Mouse (Mus musculus) liver, embryonic 13.5 days (tissue): ENCODE measurements around the gene Senp5. TPM values are rescaled to one million over a fixed set of nuclear protein-coding genes. Genes with fewer than 3 reads are reported as not detected.
A peak's percentile ranks its signal among the peaks of the same experiment; 100 is the strongest.

ENCODE experiments used
- ATAC-seq: fragments of 200-750 bp; cut with Nextera tagmentation; 2 replicates; pipeline ENCODE4 v1.8.0; 2017; ENCODE audit warnings: low read depth, mild to moderate bottlenecking, moderate number of reproducible peaks, moderate library complexity
- DNase-seq: peaks from one replicate; pipeline ENCODE4 v3.0.0; 2022
- H3K27ac ChIP-seq: fragments of 300-500 bp; sonication (generic); 2 replicates; pipeline ENCODE4 v1.5.1; 2015; ENCODE audit warnings: moderate library complexity, mild to moderate bottlenecking, inconsistent platforms
- H3K27me3 ChIP-seq: fragments of 300-500 bp; sonication (generic); 2 replicates; pipeline ENCODE4 v1.6.1; 2015; ENCODE audit warnings: mild to moderate bottlenecking, inconsistent platforms
- H3K36me3 ChIP-seq: fragments of 300-500 bp; sonication (generic); 2 replicates; pipeline ENCODE4 v1.6.1; 2015; ENCODE audit warnings: mild to moderate bottlenecking, inconsistent platforms
- H3K4me1 ChIP-seq: fragments of 300-500 bp; sonication (generic); replicated peaks from 2 replicates; pipeline ENCODE4 v1.6.1; 2015; ENCODE audit warnings: inconsistent platforms
- H3K4me2 ChIP-seq: fragments of 300-500 bp; sonication (generic); 2 replicates; pipeline ENCODE4 v1.6.1; 2015; ENCODE audit warnings: inconsistent platforms, mild to moderate bottlenecking, moderate library complexity
- H3K4me3 ChIP-seq: fragments of 300-500 bp; sonication (generic); replicated peaks from 2 replicates; pipeline ENCODE4 v1.5.1; 2015; ENCODE audit warnings: mild to moderate bottlenecking, inconsistent platforms
- H3K9ac ChIP-seq: fragments of 300-500 bp; sonication (generic); 2 replicates; pipeline ENCODE4 v1.6.1; 2015; ENCODE audit warnings: mild to moderate bottlenecking, inconsistent platforms
- H3K9me3 ChIP-seq: fragments of 300-500 bp; sonication (generic); replicated peaks from 2 replicates; pipeline ENCODE4 v1.6.1; 2016; ENCODE audit warnings: inconsistent platforms
- whole genome bisulfite sequencing: fragments of 180-500 bp; shearing (Covaris S2); methylation state at CpG from one replicate; pipeline ENCODE4 v1.1.7; 2015; ENCODE audit not compliant: insufficient replicate concordance; 5-methylcytosine and 5-hydroxymethylcytosine counted together
- polyA plus RNA-seq: library from polyadenylated mRNA; unstranded; fragments of >200 nt; fragmentation: Nextera tagmentation; extraction: Ambion mirVana; gene quantifications from 2 replicates; pipeline ENCODE4 v1.2.1, GENCODE M21; 2015

Senp5 gene
- polyA plus RNA-seq, 1 experiment from 2014 or later, result 6.4 TPM

GRCm38 (mm10) chr16:31940586-31940985 is 62.5 kb downstream of the Senp5 start:
- no peak overlapping the region for H3K9ac ChIP-seq
- H3K27me3 ChIP-seq, result peaks cover 19% of the 10 kb centered on the region
- no peaks in the 10 kb centered on the region for H3K9me3 ChIP-seq
- H3K4me1 ChIP-seq, result peaks cover 18% of the 10 kb centered on the region
- H3K36me3 ChIP-seq, result peaks cover 7% of the 10 kb centered on the region; the same call in 1 of the 2 replicates
- 23% methylated on average over 2 of the region's 2 CpGs for WGBS
- peak; percentile 24 for DNase-seq
- 0 out of 2 replicates have a peak overlapping the region, but pooled peaks have one; percentile 12 for H3K4me2 ChIP-seq
- H3K27ac ChIP-seq, result no peak overlapping the region
- no peak overlapping the region for H3K4me3 ChIP-seq
- peak; percentile 60 for ATAC-seq

- ATAC-seq (no peak), DNase-seq (no peak)
- Histone ChIP-seq H3K4me3 (no peak overlapping the region), H3K4me2 (no peak overlapping the region), H3K27me3 (peaks cover 37% of the 10 kb centered on the region), H3K9me3 (no peaks in the 10 kb centered on the region), H3K36me3 (no peaks in the 10 kb centered on the region), H3K4me1 (peaks cover 19% of the 10 kb centered on the region), H3K27ac (no peak overlapping the region), H3K9ac (no peak overlapping the region)
- WGBS, result 43% methylated on average over 6 of the region's 6 CpGs
Observed at GRCm38 (mm10) chr16:31938856-31939255, 64.2 kb downstream of the Senp5 start.

GRCm38 (mm10) chr16:31936568-31936967 is 66.5 kb downstream of the Senp5 start:
- DNase-seq, result no peak
- H3K27ac ChIP-seq, result no peak overlapping the region
- 69% methylated on average over 4 of the region's 4 CpGs for WGBS
- H3K4me1 ChIP-seq, result peaks cover 32% of the 10 kb centered on the region
- H3K9ac ChIP-seq, result no peak overlapping the region
- no peak overlapping the region for H3K4me2 ChIP-seq
- H3K27me3 ChIP-seq, result peaks cover 60% of the 10 kb centered on the region
- H3K9me3 ChIP-seq, result no peaks in the 10 kb centered on the region
- no peak for ATAC-seq
- H3K36me3 ChIP-seq, result no peaks in the 10 kb centered on the region
- no peak overlapping the region for H3K4me3 ChIP-seq

DNA sequence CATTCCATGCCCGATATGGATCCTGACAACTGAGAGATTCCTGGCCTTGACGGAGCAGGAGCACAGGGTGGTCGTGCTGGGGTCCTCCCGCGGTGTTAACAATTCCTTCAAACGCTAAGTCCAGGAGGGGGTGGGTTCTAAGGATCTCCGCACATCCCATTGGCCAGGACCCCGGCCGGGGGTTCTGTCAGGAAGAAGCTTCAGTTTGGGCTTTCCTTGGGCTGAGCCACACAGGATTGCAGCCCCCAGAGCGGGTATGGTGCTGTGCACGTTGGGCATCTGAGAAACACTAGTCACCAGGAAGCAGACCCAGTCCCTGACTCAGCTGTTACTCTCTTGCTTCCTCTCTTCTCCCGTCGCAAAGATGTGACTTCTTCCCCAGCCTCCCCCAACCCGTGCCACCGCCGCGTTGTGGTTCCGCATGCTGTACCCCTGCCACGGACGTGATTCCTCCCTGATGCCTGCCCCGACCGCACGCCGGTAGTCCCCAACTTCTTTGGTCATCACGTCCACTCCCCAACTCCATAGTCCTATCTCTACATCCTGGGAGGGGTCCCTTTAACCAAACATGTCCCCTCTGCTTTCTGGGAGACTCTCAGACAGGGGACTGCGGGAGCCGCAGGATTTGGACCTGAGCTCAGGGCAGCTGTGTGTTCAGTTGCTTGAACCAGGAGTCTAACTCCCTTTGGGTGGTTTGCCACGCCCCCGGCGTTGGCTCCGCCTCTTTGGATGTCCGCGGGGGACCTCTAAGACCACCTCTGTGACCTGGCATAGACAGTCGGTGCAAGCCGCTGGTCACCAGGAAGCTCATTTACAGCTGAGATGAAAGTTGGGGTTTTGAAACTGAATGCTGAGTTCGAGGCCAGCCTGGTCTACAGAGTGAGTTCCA is 67.8 kb downstream of the Senp5 start:
- WGBS, result 5% methylated on average over 36 of the region's 36 CpGs
- Histone ChIP-seq H3K27ac (no peak overlapping the region), H3K9ac (no peak overlapping the region), H3K9me3 (no peaks in the 10 kb centered on the region), H3K36me3 (no peaks in the 10 kb centered on the region), H3K4me3 (peak overlapping the region; percentile 56), H3K4me1 (peaks cover 25% of the 10 kb centered on the region), H3K4me2 (peak overlapping the region; percentile 52), H3K27me3 (peaks cover 72% of the 10 kb centered on the region)
- ATAC-seq (no peak), DNase-seq (no peak)

DNA sequence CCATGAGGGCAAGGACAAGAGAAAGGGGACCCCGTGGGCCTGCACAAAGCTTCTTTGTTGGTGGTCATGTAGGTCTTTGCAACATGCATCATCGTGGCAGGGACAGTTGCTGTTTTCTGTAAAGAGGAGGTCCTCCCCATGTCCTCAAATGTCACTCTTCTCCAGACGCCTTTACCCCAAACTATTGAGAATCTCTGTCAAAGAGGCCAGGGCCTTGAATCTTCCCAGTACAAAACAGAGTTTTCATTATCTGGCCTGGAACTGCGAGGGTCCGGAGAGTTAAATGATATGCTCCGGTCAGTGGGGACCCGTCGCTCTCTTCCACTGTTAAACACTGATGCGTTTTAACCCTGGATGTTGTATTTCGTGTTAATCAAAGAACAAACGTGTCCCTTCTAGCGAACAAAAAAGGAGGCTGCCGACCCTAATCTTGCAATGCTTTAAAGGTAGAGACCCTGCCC is 68.5 kb downstream of the Senp5 start:
- peaks cover 25% of the 10 kb centered on the region for H3K4me1 ChIP-seq
- H3K9ac ChIP-seq, result no peak overlapping the region
- no peak for DNase-seq
- no peaks in the 10 kb centered on the region for H3K9me3 ChIP-seq
- 29% methylated on average over 13 of the region's 13 CpGs for WGBS
- peak overlapping the region; percentile 52 for H3K4me2 ChIP-seq
- H3K4me3 ChIP-seq, result peak overlapping the region; percentile 56
- ATAC-seq, result no peak
- H3K27me3 ChIP-seq, result peaks cover 76% of the 10 kb centered on the region
- no peak overlapping the region for H3K27ac ChIP-seq
- no peaks in the 10 kb centered on the region for H3K36me3 ChIP-seq

- peak within 1 kb of the TSS; percentile 57; the same call in 1 of the 2 replicates for H3K9ac ChIP-seq
- H3K36me3 ChIP-seq, result no peaks in the 10 kb centered on the region
- DNase-seq (no peak), ATAC-seq (no peak)
- no peaks in the 10 kb centered on the region for H3K9me3 ChIP-seq
- WGBS, result 10% methylated on average over 42 of the region's 42 CpGs
- peaks cover 25% of the 10 kb centered on the region for H3K4me1 ChIP-seq
- peak within 1 kb of the TSS; percentile 78 for H3K4me2 ChIP-seq
- H3K27ac ChIP-seq, result no peak within 1 kb of the TSS
- peaks cover 71% of the 10 kb centered on the region for H3K27me3 ChIP-seq
- H3K4me3 ChIP-seq, result peak within 1 kb of the TSS; percentile 56
Observed at GRCm38 (mm10) chr16:31933751-31934549, 69.1 kb downstream of the Senp5 start, which contains the start of gene Pigz. TSS of gene Pigz (plus strand) at chr16:31933851.

DNA sequence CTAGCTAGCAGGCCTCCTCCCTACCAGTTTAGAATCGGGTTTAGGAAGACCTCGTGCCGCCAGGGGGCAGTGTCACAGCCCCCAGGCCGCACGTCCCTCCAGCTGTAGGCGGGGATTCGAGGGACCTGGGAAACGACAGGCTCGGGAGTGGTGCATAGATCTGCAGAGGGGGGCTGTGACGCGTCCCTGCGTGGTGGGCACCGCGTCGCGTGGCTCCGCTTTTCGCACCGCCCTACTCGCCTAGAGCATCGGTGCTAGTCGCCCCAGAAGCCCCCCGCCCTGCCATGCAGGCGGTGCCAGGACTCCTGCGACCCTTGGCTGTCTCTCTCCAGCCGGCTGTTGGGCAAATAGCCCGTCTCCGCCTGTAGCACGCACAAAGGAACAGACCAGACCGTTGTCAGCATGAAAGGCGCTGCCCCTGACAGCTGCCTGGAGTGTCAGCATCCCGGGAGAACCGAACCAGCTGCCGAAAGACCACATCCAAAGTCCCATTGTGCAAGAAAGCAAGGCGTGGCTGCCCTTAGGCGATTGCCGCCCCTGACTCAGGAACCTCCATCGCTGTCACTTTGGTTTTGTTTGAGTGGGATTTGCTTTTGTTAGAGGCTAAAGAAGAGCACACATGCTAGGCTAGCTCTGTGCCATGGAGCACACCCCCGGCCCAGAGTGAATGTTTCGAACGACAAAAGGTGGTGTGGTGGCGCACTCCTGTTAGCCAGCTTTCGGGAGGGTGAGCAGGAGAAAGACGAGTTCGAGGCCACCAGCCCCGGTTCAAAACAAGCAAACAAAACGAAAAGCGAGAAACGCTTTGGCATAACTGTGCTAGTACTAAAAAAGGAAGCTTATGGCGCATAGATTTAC is 70.0 kb downstream of the Senp5 start:
- Histone ChIP-seq H3K27me3 (peaks cover 67% of the 10 kb centered on the region), H3K4me2 (peak overlapping the region; percentile 78), H3K4me3 (peak overlapping the region; percentile 56), H3K9ac (peak overlapping the region; percentile 57; the same call in 1 of the 2 replicates), H3K27ac (no peak overlapping the region), H3K4me1 (peaks cover 25% of the 10 kb centered on the region), H3K36me3 (no peaks in the 10 kb centered on the region), H3K9me3 (no peaks in the 10 kb centered on the region)
- under 1% methylated on average over 50 of the region's 50 CpGs for WGBS
- DNase-seq, result peak; percentile 62
- peak; percentile 71 for ATAC-seq

DNA sequence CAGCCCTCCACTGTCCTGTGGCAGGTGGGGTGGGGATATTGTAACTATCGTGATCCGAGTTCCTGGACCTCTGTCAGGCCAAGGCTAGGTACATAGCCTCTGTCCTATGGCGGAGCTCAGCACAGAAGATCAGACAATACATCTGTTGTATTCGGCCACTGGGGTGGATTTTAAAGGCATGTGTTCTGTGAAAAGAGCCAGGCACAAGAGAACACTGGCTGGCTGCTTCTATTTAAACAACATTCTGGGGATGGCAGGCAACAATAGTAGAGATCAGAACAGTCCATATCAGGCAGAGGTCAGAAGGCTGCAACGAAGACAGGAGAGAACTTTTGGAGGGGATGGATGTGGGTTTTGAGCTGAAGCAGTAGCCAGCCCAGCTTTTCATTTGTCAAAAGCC is 70.8 kb downstream of the Senp5 start:
- no peaks in the 10 kb centered on the region for H3K9me3 ChIP-seq
- no peak for ATAC-seq
- WGBS, result 53% methylated on average over 5 of the region's 5 CpGs
- no peak overlapping the region for H3K4me3 ChIP-seq
- H3K4me2 ChIP-seq, result no peak overlapping the region
- no peak overlapping the region for H3K9ac ChIP-seq
- H3K27ac ChIP-seq, result no peak overlapping the region
- H3K36me3 ChIP-seq, result no peaks in the 10 kb centered on the region
- peaks cover 25% of the 10 kb centered on the region for H3K4me1 ChIP-seq
- peaks cover 67% of the 10 kb centered on the region for H3K27me3 ChIP-seq
- no peak for DNase-seq

GRCm38 (mm10) chr16:31931330-31931729 is 71.8 kb downstream of the Senp5 start:
- H3K27ac ChIP-seq, result no peak overlapping the region
- no peak overlapping the region for H3K4me2 ChIP-seq
- H3K36me3 ChIP-seq, result no peaks in the 10 kb centered on the region
- H3K4me1 ChIP-seq, result peaks cover 25% of the 10 kb centered on the region
- H3K4me3 ChIP-seq, result no peak overlapping the region
- H3K9ac ChIP-seq, result no peak overlapping the region
- DNase-seq (no peak), ATAC-seq (no peak)
- H3K27me3 ChIP-seq, result peaks cover 64% of the 10 kb centered on the region
- H3K9me3 ChIP-seq, result no peaks in the 10 kb centered on the region
- 57% methylated on average over 17 of the region's 17 CpGs for WGBS

- WGBS, result 72% methylated on average over 5 of the region's 5 CpGs
- Histone ChIP-seq H3K4me2 (no peak overlapping the region), H3K27ac (no peak overlapping the region), H3K9me3 (no peaks in the 10 kb centered on the region), H3K4me3 (no peak overlapping the region), H3K4me1 (no peaks in the 10 kb centered on the region), H3K27me3 (peaks cover 25% of the 10 kb centered on the region), H3K9ac (no peak overlapping the region), H3K36me3 (no peaks in the 10 kb centered on the region)
- DNase-seq (no peak), ATAC-seq (no peak)
Observed at GRCm38 (mm10) chr16:31927412-31927811, 75.7 kb downstream of the Senp5 start.
